Mouse (Mus musculus): Measurements from ENCODE around the gene Cd200r4.

The Cd200r4 gene

DNA sequence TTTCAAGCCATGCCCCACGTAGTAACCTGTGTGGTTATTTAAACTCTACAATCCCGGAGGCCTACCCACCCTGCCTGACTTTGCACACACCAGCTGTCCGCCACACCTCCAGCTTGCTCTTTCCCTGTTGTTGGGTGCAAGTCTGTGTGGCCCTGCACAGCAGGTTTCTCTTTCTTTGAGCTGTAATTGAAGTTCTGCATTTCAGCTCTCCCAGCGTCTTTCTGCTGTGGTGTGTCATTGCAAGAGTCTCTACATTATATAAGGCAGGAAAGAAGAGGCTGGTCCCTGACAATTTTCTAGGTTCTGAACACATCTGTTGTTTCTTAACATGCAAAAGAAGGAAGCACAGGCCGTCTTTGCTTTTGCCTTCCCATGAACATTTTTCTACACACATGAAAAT, 65.1 kb downstream of the Cd200r4 start:
- DNase-seq (ENCODE audit: low read depth, low spot score), result no peak

DNA sequence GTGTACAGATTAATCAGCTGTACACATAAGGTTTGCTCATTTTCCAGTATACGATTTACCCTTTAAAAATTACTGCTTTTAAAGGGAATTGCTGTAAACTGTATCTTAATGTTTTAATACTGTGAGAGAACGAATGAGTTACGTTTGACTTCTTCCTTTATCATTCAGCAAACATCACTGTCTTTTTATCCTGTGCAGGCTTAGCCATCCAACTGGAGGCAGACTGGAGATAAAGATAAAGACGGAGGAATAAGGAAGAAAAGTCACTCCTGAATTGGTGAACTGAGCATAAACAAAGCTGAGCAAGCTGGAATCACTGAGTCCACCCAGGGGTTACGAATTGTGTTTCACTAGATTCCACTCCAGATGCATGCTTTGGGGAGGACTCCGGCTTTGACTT, 66.1 kb downstream of the Cd200r4 start:
- no peak for DNase-seq (ENCODE audit: low read depth, low spot score)
